Mouse (Mus musculus): ENCODE results near the gene Ubfd1. TPM values are rescaled to one million over a fixed set of nuclear protein-coding genes. Genes with fewer than 3 reads are reported as not detected.
A peak's percentile ranks its signal among the peaks of the same experiment; 100 is the strongest.

Gene Ubfd1
- polyA plus RNA-seq, 1 experiment from 2014 or later, result 19.0 TPM

DNA sequence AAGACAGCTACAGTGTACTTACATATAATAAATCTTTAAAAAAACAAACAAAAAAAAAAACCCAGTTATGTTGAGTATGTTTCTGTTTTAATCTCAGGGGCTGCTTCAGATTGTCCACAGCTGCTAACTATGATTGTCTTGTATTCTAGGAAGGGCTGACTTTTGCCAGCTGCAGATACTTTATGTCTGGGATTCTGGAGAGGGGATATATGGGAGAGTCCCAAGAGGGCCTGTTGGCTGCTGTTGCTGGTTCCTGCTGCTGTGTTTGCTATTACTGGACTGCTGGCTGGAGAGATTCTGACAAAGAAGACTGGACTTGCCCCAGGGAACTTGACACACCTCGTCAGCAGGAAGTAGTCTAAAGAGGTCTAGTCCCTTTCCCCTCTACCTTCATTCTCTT lies 16.1 kb upstream of the Ubfd1 start:
- no peaks in the 10 kb centered on the region for H3K9me3 ChIP-seq (ENCODE audit: low read length)
- no peak overlapping the region for H3K4me3 ChIP-seq (ENCODE audit: low read depth, low read length)
- H3K27me3 ChIP-seq (replicated peaks; ENCODE audit: insufficient read depth, low read length), result no peaks in the 10 kb centered on the region
- no peak for TF ChIP-seq EP300 (IDR thresholded peaks at IDR 0.05)
- no peak for TF ChIP-seq CTCF (IDR thresholded peaks at IDR 0.05)
- DNase-seq (ENCODE audit: low spot score), result peak; percentile 58
- no peak overlapping the region for H3K27ac ChIP-seq (ENCODE audit: low read length)
- H3K4me1 ChIP-seq (ENCODE audit: insufficient read depth, low read depth, low read length), result no peaks in the 10 kb centered on the region
- peak; percentile 57 for ATAC-seq
- no peak overlapping the region for H3K9ac ChIP-seq (replicated peaks; ENCODE audit: low read depth)
- H3K4me2 ChIP-seq (replicated peaks; ENCODE audit: low read depth, low read length), result no peak overlapping the region
- 62% methylated on average over 1 of the region's 1 CpGs for whole genome bisulfite sequencing
- H3K36me3 ChIP-seq (ENCODE audit: insufficient read depth, low read length), result no peaks in the 10 kb centered on the region

DNA sequence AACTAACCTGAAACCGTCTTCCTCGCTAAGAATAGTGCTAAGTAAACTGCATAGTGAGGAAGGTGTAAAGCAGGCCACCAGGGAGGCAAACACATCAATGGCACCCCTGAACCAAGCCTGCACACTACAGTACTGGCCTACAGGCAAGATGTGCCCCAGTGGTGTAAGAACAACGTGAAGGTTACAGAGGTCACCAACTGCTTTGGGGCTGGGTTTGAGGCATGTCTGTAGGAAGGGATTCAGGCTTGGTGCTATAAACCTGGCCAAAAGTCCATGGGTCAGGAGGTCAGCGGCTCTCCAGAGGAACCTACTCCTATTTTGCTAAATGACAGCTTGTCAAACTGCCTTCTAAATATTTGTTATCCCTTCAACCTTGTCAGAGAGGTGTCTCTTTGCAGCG lies 10.3 kb upstream of the Ubfd1 start:
- WGBS, result 87% methylated on average over 5 of the region's 5 CpGs

DNA sequence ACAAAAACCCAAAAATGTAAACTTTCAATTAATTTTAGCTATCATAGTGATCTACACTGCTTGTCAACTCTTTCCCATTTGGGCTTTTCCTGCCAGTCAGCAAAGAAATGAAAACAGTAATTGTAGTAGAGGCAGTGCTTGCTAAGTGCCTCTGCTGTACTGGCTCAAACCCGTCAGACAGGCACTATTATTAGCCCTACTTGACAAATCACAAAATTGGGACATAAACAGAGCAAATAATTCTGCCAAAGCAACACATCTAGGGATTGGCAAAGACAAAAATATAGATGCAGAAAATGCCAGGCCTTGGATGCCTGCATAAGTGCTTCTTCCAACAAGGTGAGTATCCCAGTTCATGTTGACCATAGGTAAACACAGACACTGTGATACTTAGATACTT lies 1.3 kb upstream of the Ubfd1 start:
- no peaks in the 10 kb centered on the region for H3K9me3 ChIP-seq (ENCODE audit: low read length)
- no peak for ATAC-seq
- TF ChIP-seq CTCF (IDR thresholded peaks at IDR 0.05) (no peak), EP300 (IDR thresholded peaks at IDR 0.05) (no peak)
- peak overlapping the region; percentile 89; the same call in 1 of the 2 replicates for H3K27ac ChIP-seq (ENCODE audit: low read length)
- H3K4me3 ChIP-seq (ENCODE audit: low read depth, low read length), result 0 out of 2 replicates have a peak overlapping the region, but pooled peaks have one; percentile 90
- peaks cover 4% of the 10 kb centered on the region; the same call in 1 of the 2 replicates for H3K4me1 ChIP-seq (ENCODE audit: insufficient read depth, low read depth, low read length)
- H3K36me3 ChIP-seq (ENCODE audit: insufficient read depth, low read length), result no peaks in the 10 kb centered on the region
- 29% methylated on average over 1 of the region's 1 CpGs for WGBS
- DNase-seq (ENCODE audit: low spot score), result peak; percentile 26
- no peak overlapping the region for H3K4me2 ChIP-seq (replicated peaks; ENCODE audit: low read depth, low read length)
- H3K9ac ChIP-seq (replicated peaks; ENCODE audit: low read depth), result no peak overlapping the region
- H3K27me3 ChIP-seq (replicated peaks; ENCODE audit: insufficient read depth, low read length), result no peaks in the 10 kb centered on the region

More for the DNA sequence above, 10.3 kb upstream of the Ubfd1 start:
- DNase-seq (ENCODE audit: low spot score) (no peak), ATAC-seq (no peak)
- Histone ChIP-seq H3K27me3 (replicated peaks; ENCODE audit: insufficient read depth, low read length) (no peaks in the 10 kb centered on the region), H3K27ac (ENCODE audit: low read length) (no peak overlapping the region), H3K4me2 (replicated peaks; ENCODE audit: low read depth, low read length) (no peak overlapping the region), H3K4me1 (ENCODE audit: insufficient read depth, low read depth, low read length) (no peaks in the 10 kb centered on the region), H3K36me3 (ENCODE audit: insufficient read depth, low read length) (no peaks in the 10 kb centered on the region; the same call in 1 of the 2 replicates), H3K9ac (replicated peaks; ENCODE audit: low read depth) (no peak overlapping the region), H3K9me3 (ENCODE audit: low read length) (no peaks in the 10 kb centered on the region), H3K4me3 (ENCODE audit: low read depth, low read length) (no peak overlapping the region)
- no peak for TF ChIP-seq EP300 (IDR thresholded peaks at IDR 0.05)
- TF ChIP-seq CTCF (IDR thresholded peaks at IDR 0.05), result no peak

DNA sequence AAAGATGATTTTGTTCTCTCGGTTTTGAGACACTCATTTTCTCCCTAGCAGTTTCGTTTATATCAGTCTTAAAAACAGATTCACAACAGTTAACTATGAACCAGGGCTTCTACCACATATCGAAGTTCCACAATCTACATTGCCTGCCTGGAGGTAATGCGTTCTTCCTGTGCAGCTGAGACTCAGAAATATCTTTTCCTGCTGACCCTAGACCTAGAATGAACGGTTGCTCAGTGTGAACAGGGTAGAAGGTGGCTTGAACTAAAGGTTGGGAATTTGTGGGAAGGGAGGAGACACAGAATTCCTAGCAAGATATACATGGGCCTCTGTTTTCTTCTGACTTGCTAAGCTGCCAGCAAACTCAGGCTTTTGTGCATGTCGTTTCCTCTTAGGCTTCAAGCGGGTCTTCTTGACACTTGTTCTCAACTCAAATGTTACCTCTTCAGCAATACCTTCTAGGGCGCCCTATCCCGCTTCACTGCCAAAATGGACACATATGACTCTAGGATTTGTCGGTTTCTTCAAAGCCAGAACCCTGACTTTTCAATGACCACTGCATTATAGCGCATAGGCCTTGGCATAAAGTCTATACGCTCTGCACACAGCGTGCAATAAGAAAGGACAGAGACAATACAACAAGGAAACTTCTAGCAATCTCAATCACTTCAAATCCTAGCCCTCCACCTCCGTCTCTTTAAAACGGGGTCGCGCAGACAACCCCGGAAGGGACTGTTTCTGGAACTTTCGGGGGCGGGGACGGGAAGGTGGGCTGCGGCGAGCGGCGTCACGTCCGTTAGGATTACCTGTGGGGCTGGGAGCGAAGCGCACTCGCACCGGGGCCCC lies 652 bp upstream of the Ubfd1 start:
- DNase-seq (ENCODE audit: low spot score) (no peak), ATAC-seq (no peak)
- peak overlapping the region; percentile 90 for H3K4me3 ChIP-seq (ENCODE audit: low read depth, low read length)
- TF ChIP-seq CTCF (IDR thresholded peaks at IDR 0.05), result no peak
- TF ChIP-seq EP300 (IDR thresholded peaks at IDR 0.05), result no peak
- H3K27me3 ChIP-seq (replicated peaks; ENCODE audit: insufficient read depth, low read length), result no peaks in the 10 kb centered on the region
- H3K27ac ChIP-seq (ENCODE audit: low read length), result peak overlapping the region; percentile 89
- H3K9me3 ChIP-seq (ENCODE audit: low read length), result no peaks in the 10 kb centered on the region
- H3K4me1 ChIP-seq (ENCODE audit: insufficient read depth, low read depth, low read length), result peaks cover 4% of the 10 kb centered on the region; the same call in 1 of the 2 replicates
- H3K9ac ChIP-seq (replicated peaks; ENCODE audit: low read depth), result peak overlapping the region; percentile 96
- WGBS, result 9% methylated on average over 31 of the region's 31 CpGs
- H3K4me2 ChIP-seq (replicated peaks; ENCODE audit: low read depth, low read length), result peak overlapping the region; percentile 92
- H3K36me3 ChIP-seq (ENCODE audit: insufficient read depth, low read length), result peaks cover 1% of the 10 kb centered on the region; the same call in 1 of the 2 replicates

DNA sequence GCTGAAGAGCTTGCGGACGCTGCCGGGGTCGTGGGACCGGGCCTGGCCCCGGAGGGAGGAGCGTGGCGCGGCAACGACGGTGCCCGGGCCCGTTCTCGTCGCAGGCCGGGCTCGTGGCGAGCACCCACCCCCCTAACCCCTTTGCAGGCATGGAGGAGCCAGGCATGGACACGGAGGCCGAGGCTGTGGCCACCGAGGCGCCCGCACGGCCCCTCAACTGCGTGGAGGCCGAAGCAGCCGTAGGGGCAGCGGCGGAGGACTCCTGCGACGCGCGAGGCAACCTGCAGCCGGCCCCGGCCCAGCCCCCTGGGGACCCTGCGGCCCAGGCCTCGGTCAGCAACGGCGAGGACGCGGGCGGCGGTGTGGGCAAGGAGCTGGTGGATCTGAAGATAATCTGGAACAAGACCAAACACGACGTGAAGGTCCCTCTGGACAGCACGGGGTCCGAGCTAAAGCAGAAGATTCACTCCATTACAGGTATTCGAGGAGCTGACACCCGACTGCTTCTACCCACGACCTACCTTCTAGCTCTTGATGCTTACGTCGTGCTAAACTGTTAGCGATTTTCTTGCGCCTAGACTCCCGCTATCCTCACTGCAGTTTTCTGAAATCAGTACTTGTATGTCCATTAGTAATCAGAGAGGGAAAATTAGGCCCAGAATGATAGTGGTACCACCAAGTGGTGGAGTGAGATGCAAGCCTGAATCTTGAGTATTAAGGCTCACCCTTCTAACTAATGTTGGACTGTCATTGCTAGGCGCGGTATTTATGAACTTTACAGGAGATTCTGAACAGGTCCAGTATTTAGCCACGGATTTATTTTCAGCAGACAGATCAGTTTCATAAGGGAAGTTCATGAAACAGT lies 774 bp downstream of the Ubfd1 start:
- 1% methylated on average over 54 of the region's 58 CpGs for WGBS
- Histone ChIP-seq H3K4me1 (ENCODE audit: insufficient read depth, low read depth, low read length) (peaks cover 4% of the 10 kb centered on the region; the same call in 1 of the 2 replicates), H3K27ac (ENCODE audit: low read length) (peak overlapping the region; percentile 89), H3K4me3 (ENCODE audit: low read depth, low read length) (peak overlapping the region; percentile 90), H3K4me2 (replicated peaks; ENCODE audit: low read depth, low read length) (peak overlapping the region; percentile 92), H3K9me3 (ENCODE audit: low read length) (no peaks in the 10 kb centered on the region), H3K9ac (replicated peaks; ENCODE audit: low read depth) (peak overlapping the region; percentile 96), H3K27me3 (replicated peaks; ENCODE audit: insufficient read depth, low read length) (no peaks in the 10 kb centered on the region), H3K36me3 (ENCODE audit: insufficient read depth, low read length) (peaks cover 14% of the 10 kb centered on the region; the same call in 1 of the 2 replicates)
- TF ChIP-seq CTCF (IDR thresholded peaks at IDR 0.05) (peak; percentile 52), EP300 (IDR thresholded peaks at IDR 0.05) (no peak)
- ATAC-seq, result peak; percentile 14; the same call in 1 of the 2 replicates
- DNase-seq (ENCODE audit: low spot score), result peak; percentile 47

DNA sequence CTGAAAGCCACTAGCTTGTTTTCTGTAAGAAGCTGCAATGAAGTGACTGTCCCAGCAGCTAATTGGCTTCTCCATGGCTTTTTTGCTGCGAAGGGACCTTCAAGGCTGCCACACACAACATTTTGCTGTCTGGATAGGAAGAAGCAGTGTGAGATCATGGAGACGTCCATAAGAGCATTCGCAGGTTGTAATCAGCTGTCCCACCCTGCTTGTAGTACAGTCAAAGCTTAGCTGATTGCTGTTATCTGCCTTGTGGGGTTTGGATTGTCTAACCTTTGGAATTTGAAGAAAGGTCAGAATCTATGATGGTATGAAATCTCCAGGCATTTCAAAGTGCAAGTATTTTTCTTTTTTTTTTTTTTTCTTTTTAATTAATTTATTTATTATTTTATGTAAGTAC lies 7.4 kb downstream of the Ubfd1 start:
- no peak overlapping the region for H3K4me2 ChIP-seq (replicated peaks; ENCODE audit: low read depth, low read length)
- peaks cover 54% of the 10 kb centered on the region for H3K36me3 ChIP-seq (ENCODE audit: insufficient read depth, low read length)
- ATAC-seq (no peak), DNase-seq (ENCODE audit: low spot score) (no peak)
- H3K9me3 ChIP-seq (ENCODE audit: low read length), result no peaks in the 10 kb centered on the region
- no peaks in the 10 kb centered on the region for H3K4me1 ChIP-seq (ENCODE audit: insufficient read depth, low read depth, low read length)
- H3K27ac ChIP-seq (ENCODE audit: low read length), result no peak overlapping the region
- H3K27me3 ChIP-seq (replicated peaks; ENCODE audit: insufficient read depth, low read length), result no peaks in the 10 kb centered on the region
- no peak for TF ChIP-seq CTCF (IDR thresholded peaks at IDR 0.05)
- no peak overlapping the region for H3K9ac ChIP-seq (replicated peaks; ENCODE audit: low read depth)
- WGBS, result 85% methylated on average over 3 of the region's 3 CpGs
- no peak overlapping the region for H3K4me3 ChIP-seq (ENCODE audit: low read depth, low read length)

Data from lung, postnatal 0 days (tissue).